Comparison of ENCODE assay signal across 21 mouse cellular contexts in genomic region chr7:132335367-132335766, GRCm38 (mm10). TPM values are rescaled to one million over a fixed set of nuclear protein-coding genes. Genes with fewer than 3 reads are reported as not detected.
A peak's percentile ranks its signal among the peaks of the same experiment; 100 is the strongest.
DNase-seq lines count a peak whose midpoint lies in the region; ATAC-seq lines count a peak whose summit lies in the region.
"Had no signal": no experiment of that assay in that cellular context is flagged by ENCODE, and none has a peak within 500 bp of the region (broad histone marks: within the 10 kb centered on the region; RNA-seq: fewer than 3 reads in every experiment).

No protein-coding gene starts in this region.

- peak; percentile 19 to 63; a peak in 1 of 4 replicates for ATAC-seq in hematopoietic stem cell, adult 5-6 weeks (replicated peaks in 1 of 2; ENCODE audit: insufficient read depth in 1 of 2, low FRiP score in 2 of 2, low TSS enrichment in 1 of 2, low read depth in 1 of 2, poor library complexity in 2 of 2, severe bottlenecking in 2 of 2)
- ATAC-seq: forebrain, embryonic 14.5 days; hindbrain, embryonic 16.5 days; midbrain, embryonic 16.5 days had no signal

- no peaks in the 10 kb centered on the region for H3K36me3 ChIP-seq in splenic B cell, adult 2 months (ENCODE audit: control insufficient read depth, insufficient read depth, low read length, poor library complexity, severe bottlenecking)
- H3K36me3 ChIP-seq: embryonic facial prominence, embryonic 12.5 days; heart, embryonic 15.5 days; stomach, embryonic 15.5 days had no signal

- peak; percentile 64 for DNase-seq in spleen, postnatal 36 days (ENCODE audit: low spot score in 2 of 2)
- no peak for DNase-seq in spleen, postnatal 4 days (ENCODE audit: low spot score in 2 of 2)
- peak; percentile 58 for DNase-seq in splenic B cell, adult 2 months (ENCODE audit: low read depth, low spot score)
- DNase-seq in thymus, postnatal 4 days, result peak; percentile 38
- no peak for DNase-seq in cerebellum, adult 18-20 months
- DNase-seq in layer of hippocampus, adult 9-10 months (ENCODE audit: low spot score), result no peak
- DNase-seq in adrenal gland, adult 8-10 months, result no peak
- DNase-seq: cerebellum, adult 2 months; gastrocnemius, postnatal 10 days; heart, adult 18-20 months; heart, postnatal 4 days; kidney, adult 11 months; lung, postnatal 10 days; right cerebral cortex, adult 18-20 months had no signal

- H3K27me3 ChIP-seq in splenic B cell, adult 2 months (ENCODE audit: control insufficient read depth, insufficient read depth, low read length, poor library complexity, severe bottlenecking), result no peaks in the 10 kb centered on the region
- H3K27me3 ChIP-seq: embryonic facial prominence, embryonic 12.5 days; heart, embryonic 15.5 days; stomach, embryonic 15.5 days had no signal

RNA-seq across cellular contexts. Expression of gene Chst15, which starts 18.3 kb away (rescaled TPM):
- 14.7 and 14.9 TPM in 2 replicates for total RNA-seq in hematopoietic stem cell, adult 5-6 weeks (2017)
- total RNA-seq in adrenal gland, adult 8-10 months (2022), result 10 to 100 TPM; 43.2 to 63.6 (median 51.2) TPM

Comparison
In these comparisons a context has a peak if more than half of its experiments do, and no peak if none do; other contexts are left out.
1. DNase-seq: peak in spleen, postnatal 36 days (2 of 2), splenic B cell, adult 2 months (single experiment) and thymus, postnatal 4 days (single experiment); none in spleen, postnatal 4 days (0 of 2), cerebellum, adult 18-20 months (0 of 2), layer of hippocampus, adult 9-10 months (single experiment) and adrenal gland, adult 8-10 months (single experiment).